9 mouse cellular contexts compared by ENCODE assay signal in genomic region chr11:3472484-3472883, GRCm38 (mm10). TPM values are rescaled to one million over a fixed set of nuclear protein-coding genes. Genes with fewer than 3 reads are reported as not detected.
DNase-seq lines count a peak whose midpoint lies in the region; ATAC-seq lines count a peak whose summit lies in the region.
"Had no signal": no experiment of that assay in that cellular context is flagged by ENCODE, and none has a peak within 500 bp of the region (broad histone marks: within the 10 kb centered on the region; RNA-seq: fewer than 3 reads in every experiment).

No protein-coding gene starts in this region.

- peak; percentile 62 for DNase-seq in T-cell, adult 2 months (ENCODE audit: low spot score)
- DNase-seq in cerebellum, adult 9-11 months: peak; percentile 88
- DNase-seq in frontal cortex, postnatal 25 days (ENCODE audit: low spot score in 2 of 2): peak; percentile 62 to 82
- peak; percentile 74 to 87 for DNase-seq in layer of hippocampus, postnatal 36 days
- peak; percentile 91 for DNase-seq in right cerebral cortex, postnatal 14 days
- DNase-seq in urinary bladder, postnatal 14 days (ENCODE audit: low spot score): peak; percentile 87

- no peaks in the 10 kb centered on the region for H3K9me3 ChIP-seq in hindbrain, embryonic 15.5 days

- H3K36me3 ChIP-seq in hindbrain, embryonic 15.5 days: no peaks in the 10 kb centered on the region

- H3K4me2 ChIP-seq in hindbrain, embryonic 15.5 days: no peak overlapping the region

- H3K9ac ChIP-seq in hindbrain, embryonic 15.5 days: no peak overlapping the region

- 37% methylated on average over 1 of the region's 1 CpGs for WGBS in hindbrain, embryonic 15.5 days

- no peak overlapping the region for H3K27ac ChIP-seq in hindbrain, embryonic 15.5 days (replicated peaks)

- H3K27me3 ChIP-seq in hindbrain, embryonic 15.5 days: no peaks in the 10 kb centered on the region

- no peaks in the 10 kb centered on the region for H3K4me1 ChIP-seq in hindbrain, embryonic 15.5 days (replicated peaks)

- no peak overlapping the region for H3K4me3 ChIP-seq in hindbrain, embryonic 15.5 days
- H3K4me3 ChIP-seq: myocyte had no signal

- ATAC-seq in hindbrain, embryonic 15.5 days (ENCODE audit: low FRiP score, low read depth): peak; percentile 83; the same call in 1 of the 2 replicates
- peak; percentile 81 for ATAC-seq in megakaryocyte, adult 5-6 weeks (ENCODE audit: poor library complexity, severe bottlenecking)

RNA-seq across cellular contexts. Expression of gene Pla2g3, which starts 15.6 kb away (rescaled TPM):
- polyA plus RNA-seq in hindbrain, embryonic 15.5 days (2015; fragmentation: Nextera tagmentation; extraction: Ambion mirVana): 1.6 and 2.0 TPM in 2 replicates
- 1 to 10 TPM; 1.4 to 2.5 TPM for total RNA-seq in layer of hippocampus, postnatal 36 days (2021)
- 0.71 and 0.75 TPM in 2 replicates for total RNA-seq in megakaryocyte, adult 5-6 weeks (2015)
- 0.81 and 0.88 TPM in 2 replicates for total RNA-seq in megakaryocyte, adult 5-6 weeks (2017)

RNA-seq across cellular contexts. Expression of gene Rnf185, which starts 20.3 kb away (rescaled TPM):
- 41.1 and 41.7 TPM in 2 replicates for polyA plus RNA-seq in hindbrain, embryonic 15.5 days (2015; fragmentation: Nextera tagmentation; extraction: Ambion mirVana)
- total RNA-seq in layer of hippocampus, postnatal 36 days (2021): 10 to 100 TPM; 25.6 to 27.4 TPM
- 14.0 and 14.4 TPM in 2 replicates for total RNA-seq in megakaryocyte, adult 5-6 weeks (2015)
- 12.3 and 12.7 TPM in 2 replicates for total RNA-seq in megakaryocyte, adult 5-6 weeks (2017)

RNA-seq across cellular contexts. Expression of gene Inpp5j, which starts 32.1 kb away (rescaled TPM):
- 9.3 and 9.8 TPM in 2 replicates for polyA plus RNA-seq in hindbrain, embryonic 15.5 days (2015; fragmentation: Nextera tagmentation; extraction: Ambion mirVana)
- 10 to 100 TPM; 73.7 to 95.8 TPM for total RNA-seq in layer of hippocampus, postnatal 36 days (2021)
- 4.8 and 5.7 TPM in 2 replicates for total RNA-seq in megakaryocyte, adult 5-6 weeks (2015)
- 2.0 and 2.8 TPM in 2 replicates for total RNA-seq in megakaryocyte, adult 5-6 weeks (2017)

RNA-seq across cellular contexts. Expression of gene Selenom, which starts 42.0 kb away (rescaled TPM):
- polyA plus RNA-seq in hindbrain, embryonic 15.5 days (2015; fragmentation: Nextera tagmentation; extraction: Ambion mirVana): 136 and 139 TPM in 2 replicates
- total RNA-seq in layer of hippocampus, postnatal 36 days (2021): 100 to 1,000 TPM; 187 to 193 TPM
- 9.8 and 11.8 TPM in 2 replicates for total RNA-seq in megakaryocyte, adult 5-6 weeks (2015)
- 2.4 and 7.6 TPM in 2 replicates for total RNA-seq in megakaryocyte, adult 5-6 weeks (2017)

Comparison
In these comparisons a context has a peak if more than half of its experiments do, and no peak if none do; other contexts are left out.
1. RNA of gene Inpp5j, which starts 32.1 kb away (total RNA-seq): 73.7 to 95.8 TPM in layer of hippocampus, postnatal 36 days; 2.0 to 5.7 TPM in megakaryocyte, adult 5-6 weeks; every median in the first group is over 10 times any median in the second.
2. Peak in every context shown above with its lines, with median percentiles within 50 percentile points of each other: DNase-seq.